Mouse (Mus musculus) kidney, adult 2 months (tissue): ENCODE results near the gene Trim46. TPM values are rescaled to one million over a fixed set of nuclear protein-coding genes. Genes with fewer than 3 reads are reported as not detected.

Experiments
- DNase-seq: peaks from one replicate; pipeline ENCODE4 v3.0.0; 2021
- H3K27ac ChIP-seq: fragments of 200-500 bp; 2 replicates; pipeline ENCODE4 v1.5.1; 2012; ENCODE audit warnings: low read depth, low read length, control low read depth, inconsistent platforms; ENCODE audit not compliant: insufficient read depth
- H3K27me3 ChIP-seq: fragments of 200-500 bp; replicated peaks from 2 replicates; pipeline ENCODE4 v1.6.1; 2012; ENCODE audit warnings: mild to moderate bottlenecking, moderate library complexity, low read length, inconsistent platforms; ENCODE audit not compliant: control insufficient read depth, insufficient read depth
- H3K36me3 ChIP-seq: fragments of 200-500 bp; 2 replicates; pipeline ENCODE4 v1.6.1; 2012; ENCODE audit warnings: mild to moderate bottlenecking, moderate library complexity, low read length, inconsistent platforms; ENCODE audit not compliant: control insufficient read depth, insufficient read depth
- H3K4me1 ChIP-seq: fragments of 200-500 bp; 2 replicates; pipeline ENCODE4 v1.6.1; 2011; ENCODE audit warnings: low read length; ENCODE audit not compliant: control insufficient read depth, insufficient read depth
- H3K4me3 ChIP-seq: fragments of 200-500 bp; 2 replicates; pipeline ENCODE4 v1.5.1; 2011; ENCODE audit warnings: mild to moderate bottlenecking, low read depth, low read length, control low read depth; ENCODE audit not compliant: insufficient read depth
- CTCF ChIP-seq: fragments of 200-500 bp; conservative IDR thresholded peaks from 2 replicates; pipeline ENCODE4 v1.5.1; 2011; ENCODE audit warnings: low read depth, mild to moderate bottlenecking, control low read depth, low read length, moderate library complexity, mixed read lengths; ENCODE audit not compliant: insufficient read depth, insufficient read length
- POLR2A ChIP-seq: fragments of 200-500 bp; IDR thresholded peaks from one replicate; pipeline ENCODE4 v1.6.1; 2011; ENCODE audit warnings: low read depth, low read length, control low read depth
- WGBS: fragments of 180-500 bp; shearing (Covaris S2); methylation state at CpG from one replicate; pipeline ENCODE4 v1.1.7; 2018; 5-methylcytosine and 5-hydroxymethylcytosine counted together
- polyA plus RNA-seq: library from polyadenylated mRNA; depleted of rRNA; stranded (reverse); fragments of >200 nt; gene quantifications from 2 replicates; pipeline ENCODE4 v1.2.3, GENCODE M21; 2012

The Trim46 gene
- polyA plus RNA-seq, 1 experiment = 9.1 TPM

GRCm38 (mm10) chr3:89279153-89279890 lies 33.2 kb upstream of the Trim46 start:
- H3K27ac ChIP-seq = peak overlapping the region; percentile 89
- 1% methylated on average over 35 of the region's 35 CpGs for WGBS
- no peaks in the 10 kb centered on the region for H3K27me3 ChIP-seq
- peaks cover 3% of the 10 kb centered on the region; the same call in 1 of the 2 replicates for H3K36me3 ChIP-seq
- peak; percentile 96 for DNase-seq
- peaks cover 18% of the 10 kb centered on the region; the same call in 1 of the 2 replicates for H3K4me1 ChIP-seq
- H3K4me3 ChIP-seq = peak overlapping the region; percentile 82
- peak; percentile 99 for TF ChIP-seq POLR2A
- no peak for TF ChIP-seq CTCF

GRCm38 (mm10) chr3:89278643-89279042 lies 32.5 kb upstream of the Trim46 start:
- H3K27me3 ChIP-seq = no peaks in the 10 kb centered on the region
- peak overlapping the region; percentile 89 for H3K27ac ChIP-seq
- peaks cover 3% of the 10 kb centered on the region; the same call in 1 of the 2 replicates for H3K36me3 ChIP-seq
- H3K4me3 ChIP-seq = peak overlapping the region; percentile 82
- H3K4me1 ChIP-seq = peaks cover 18% of the 10 kb centered on the region; the same call in 1 of the 2 replicates
- TF ChIP-seq POLR2A (no peak), CTCF (no peak)
- DNase-seq = peak; percentile 25
- 12% methylated on average over 8 of the region's 8 CpGs for WGBS

GRCm38 (mm10) chr3:89278107-89278506 lies 32.0 kb upstream of the Trim46 start:
- no peaks in the 10 kb centered on the region for H3K27me3 ChIP-seq
- peak; percentile 95 for DNase-seq
- H3K4me1 ChIP-seq = peaks cover 18% of the 10 kb centered on the region; the same call in 1 of the 2 replicates
- TF ChIP-seq POLR2A = peak; percentile 50
- no peak for TF ChIP-seq CTCF
- peak overlapping the region; percentile 82 for H3K4me3 ChIP-seq
- WGBS = 28% methylated on average over 7 of the region's 7 CpGs
- H3K27ac ChIP-seq = peak overlapping the region; percentile 89
- peaks cover 3% of the 10 kb centered on the region; the same call in 1 of the 2 replicates for H3K36me3 ChIP-seq

GRCm38 (mm10) chr3:89277281-89278021 lies 31.3 kb upstream of the Trim46 start:
- peaks cover 18% of the 10 kb centered on the region; the same call in 1 of the 2 replicates for H3K4me1 ChIP-seq
- H3K36me3 ChIP-seq = peaks cover 3% of the 10 kb centered on the region; the same call in 1 of the 2 replicates

GRCm38 (mm10) chr3:89276061-89276460 lies 30.0 kb upstream of the Trim46 start:
- H3K36me3 ChIP-seq = peaks cover 8% of the 10 kb centered on the region
- TF ChIP-seq POLR2A = no peak
- TF ChIP-seq CTCF = no peak
- peaks cover 14% of the 10 kb centered on the region; the same call in 1 of the 2 replicates for H3K4me1 ChIP-seq
- 62% methylated on average over 13 of the region's 13 CpGs for WGBS
- 0 out of 2 replicates have a peak overlapping the region, but pooled peaks have one; percentile 4 for H3K27ac ChIP-seq
- H3K4me3 ChIP-seq = no peak overlapping the region
- no peaks in the 10 kb centered on the region for H3K27me3 ChIP-seq
- DNase-seq = peak; percentile 54

More at GRCm38 (mm10) chr3:89277281-89278021, 31.3 kb upstream of the Trim46 start:
- Histone ChIP-seq H3K27me3 (no peaks in the 10 kb centered on the region), H3K4me3 (peak overlapping the region; percentile 82), H3K27ac (peak overlapping the region; percentile 89)
- DNase-seq = peak; percentile 56
- TF ChIP-seq POLR2A = no peak
- TF ChIP-seq CTCF = no peak
- WGBS = 24% methylated on average over 14 of the region's 14 CpGs

- Histone ChIP-seq H3K27ac (no peak overlapping the region), H3K27me3 (no peaks in the 10 kb centered on the region), H3K4me1 (peaks cover 30% of the 10 kb centered on the region; the same call in 1 of the 2 replicates), H3K4me3 (no peak overlapping the region), H3K36me3 (peaks cover 8% of the 10 kb centered on the region)
- no peak for TF ChIP-seq POLR2A
- no peak for TF ChIP-seq CTCF
- peak; percentile 62 for DNase-seq
- 40% methylated on average over 6 of the region's 6 CpGs for WGBS
Observed at GRCm38 (mm10) chr3:89271760-89272159, 25.7 kb upstream of the Trim46 start.
